Mouse (Mus musculus) kidney, embryonic 15.5 days (tissue): ENCODE data around the gene Tmem102. TPM values are rescaled to one million over a fixed set of nuclear protein-coding genes. Genes with fewer than 3 reads are reported as not detected.

Experiments
- ATAC-seq: fragments of 200-750 bp; cut with Nextera tagmentation; replicated peaks from 2 replicates; pipeline ENCODE4 v1.8.0; 2017; ENCODE audit warnings: moderate TSS enrichment; ENCODE audit not compliant: low FRiP score
- H3K27ac ChIP-seq: fragments of 300-500 bp; sonication (generic); 2 replicates; pipeline ENCODE4 v1.5.1; 2015; ENCODE audit warnings: mild to moderate bottlenecking, inconsistent platforms
- H3K27me3 ChIP-seq: fragments of 300-500 bp; sonication (generic); 2 replicates; pipeline ENCODE4 v1.6.1; 2015; ENCODE audit warnings: inconsistent platforms
- H3K36me3 ChIP-seq: fragments of 300-500 bp; sonication (generic); 2 replicates; pipeline ENCODE4 v1.6.1; 2015; ENCODE audit warnings: inconsistent platforms
- H3K4me1 ChIP-seq: fragments of 300-500 bp; sonication (generic); 2 replicates; pipeline ENCODE4 v1.6.1; 2015; ENCODE audit warnings: inconsistent platforms
- H3K4me2 ChIP-seq: fragments of 300-500 bp; sonication (generic); 2 replicates; pipeline ENCODE4 v1.6.1; 2015; ENCODE audit warnings: moderate library complexity, mild to moderate bottlenecking, inconsistent platforms
- H3K4me3 ChIP-seq: fragments of 300-500 bp; sonication (generic); replicated peaks from 2 replicates; pipeline ENCODE4 v1.5.1; 2015; ENCODE audit warnings: mild to moderate bottlenecking, inconsistent platforms
- H3K9ac ChIP-seq: fragments of 300-500 bp; sonication (generic); 2 replicates; pipeline ENCODE4 v1.6.1; 2015; ENCODE audit warnings: mild to moderate bottlenecking, inconsistent platforms
- H3K9me3 ChIP-seq: fragments of 300-500 bp; sonication (generic); replicated peaks from 2 replicates; pipeline ENCODE4 v1.6.1; 2016; ENCODE audit warnings: inconsistent platforms
- WGBS: fragments of 180-500 bp; shearing (Covaris S2); methylation state at CpG from one replicate; pipeline ENCODE4 v1.1.7; 2015; ENCODE audit warnings: mixed read lengths; 5-methylcytosine and 5-hydroxymethylcytosine counted together
- polyA plus RNA-seq: library from polyadenylated mRNA; unstranded; fragments of >200 nt; fragmentation: Nextera tagmentation; extraction: Ambion mirVana; gene quantifications from 2 replicates; pipeline ENCODE4 v1.2.1, GENCODE M21; 2015

Gene Tmem102
- 8.3 TPM in 2 replicates for polyA plus RNA-seq

DNA sequence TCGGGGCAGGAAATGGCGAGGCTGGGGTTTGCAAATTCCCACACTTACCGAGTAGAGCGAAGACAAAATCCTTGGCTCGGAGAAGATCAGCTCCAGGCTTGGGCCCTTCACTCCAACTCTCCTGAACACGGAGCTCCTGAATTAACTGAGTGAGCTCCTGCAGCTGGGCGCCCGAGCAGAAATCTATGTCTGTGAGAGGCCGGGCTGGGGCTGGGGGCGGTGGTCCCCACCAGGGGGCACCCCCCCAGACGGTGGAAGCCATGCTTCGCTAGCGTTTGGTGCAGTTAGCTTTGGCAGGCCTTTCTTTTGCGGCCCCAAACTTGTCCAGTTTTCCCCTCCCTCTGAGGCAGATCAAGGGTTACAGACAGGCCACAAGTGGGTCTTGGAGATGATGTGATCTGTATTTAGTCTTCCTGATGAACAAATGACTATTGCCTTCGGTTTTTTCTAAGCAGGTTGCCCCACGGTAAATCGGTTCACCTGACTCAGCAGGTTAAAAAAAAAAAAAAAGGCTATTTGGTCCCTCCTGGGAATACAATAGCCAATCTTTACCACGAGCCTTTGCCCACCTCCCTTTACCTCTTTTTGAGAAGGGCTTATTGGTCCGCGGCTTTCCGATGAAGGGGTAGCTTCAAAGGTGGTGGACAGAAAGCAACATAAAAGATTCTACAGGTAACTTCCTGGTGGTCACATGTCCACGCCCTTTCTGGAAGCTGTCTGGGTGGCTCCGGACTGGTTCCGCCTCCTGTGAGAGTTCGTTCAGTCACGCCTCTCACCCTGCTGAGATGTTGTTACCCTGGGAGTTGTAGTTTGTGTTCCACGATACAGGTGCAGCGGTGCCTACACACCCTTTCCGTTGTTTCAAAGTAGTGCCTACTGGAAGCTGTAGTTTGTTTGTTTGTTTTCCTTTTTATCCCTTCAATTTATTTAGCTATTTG is at the start of gene Tmem102:
TSS of gene Tmem102 (minus strand) at position 653 of the 938 bp plus-strand sequence.
- Histone ChIP-seq H3K27me3 (peaks cover 47% of the 10 kb centered on the region), H3K9me3 (no peaks in the 10 kb centered on the region), H3K4me2 (peak within 1 kb of the TSS; percentile 93), H3K4me3 (peak within 1 kb of the TSS; percentile 61), H3K9ac (peak within 1 kb of the TSS; percentile 46), H3K4me1 (peaks cover 49% of the 10 kb centered on the region), H3K27ac (no peak within 1 kb of the TSS), H3K36me3 (no peaks in the 10 kb centered on the region)
- WGBS = 6% methylated on average over 29 of the region's 29 CpGs
- ATAC-seq = no peak

DNA sequence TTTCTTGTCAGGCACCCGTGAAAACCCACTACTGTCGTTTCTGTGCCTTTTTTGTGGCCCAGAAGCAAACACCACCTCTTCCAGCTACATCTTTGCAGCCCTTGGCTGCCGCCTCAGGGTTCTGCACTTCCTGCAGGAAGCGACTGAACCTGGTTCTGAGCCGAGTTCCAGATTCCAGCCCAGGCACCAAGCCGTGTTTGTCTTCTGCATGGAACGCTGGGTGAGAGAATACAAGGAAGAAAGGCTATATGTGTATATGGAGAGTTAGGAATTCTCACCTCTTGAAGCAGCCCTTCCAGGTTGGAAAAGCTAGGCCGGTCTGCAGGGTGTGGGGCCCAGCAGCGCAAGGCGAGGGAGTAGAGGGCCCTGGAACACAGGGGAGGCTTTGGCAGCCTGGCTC is 49.3 kb upstream of the Tmem102 start:
- 82% methylated on average over 10 of the region's 10 CpGs for WGBS
- Histone ChIP-seq H3K4me1 (peaks cover 28% of the 10 kb centered on the region), H3K9me3 (no peaks in the 10 kb centered on the region), H3K36me3 (peaks cover 31% of the 10 kb centered on the region), H3K27ac (no peak overlapping the region), H3K9ac (no peak overlapping the region), H3K4me3 (no peak overlapping the region), H3K27me3 (peaks cover 20% of the 10 kb centered on the region), H3K4me2 (no peak overlapping the region)
- no peak for ATAC-seq

DNA sequence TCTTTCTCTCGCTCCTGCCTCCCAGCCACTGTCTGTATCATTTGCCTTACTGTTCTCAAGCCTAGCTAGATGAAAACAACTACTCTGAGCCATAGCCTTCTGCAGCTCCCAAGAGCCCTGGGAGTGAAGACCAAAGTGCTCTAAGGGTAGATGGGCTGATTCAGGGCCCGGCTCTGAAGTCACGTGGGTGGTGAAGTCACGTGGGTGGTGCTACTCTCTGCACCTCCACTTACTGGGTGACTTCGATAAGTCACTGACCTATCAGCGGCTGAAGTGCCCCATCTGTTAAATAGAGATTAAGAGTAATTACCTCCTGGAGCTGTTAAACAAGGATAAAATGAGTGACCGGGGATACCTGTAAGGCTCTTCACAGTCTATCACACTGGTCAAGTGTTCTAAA is 48.6 kb upstream of the Tmem102 start:
- peaks cover 38% of the 10 kb centered on the region for H3K36me3 ChIP-seq
- H3K27me3 ChIP-seq = peaks cover 13% of the 10 kb centered on the region
- ATAC-seq = 0 out of 2 replicates have a peak, but pooled peaks have one; percentile 42
- no peak overlapping the region for H3K4me2 ChIP-seq
- peaks cover 27% of the 10 kb centered on the region for H3K4me1 ChIP-seq
- H3K9me3 ChIP-seq = no peaks in the 10 kb centered on the region
- H3K27ac ChIP-seq = 0 out of 2 replicates have a peak overlapping the region, but pooled peaks have one; percentile 18
- H3K4me3 ChIP-seq = no peak overlapping the region
- whole genome bisulfite sequencing = 62% methylated on average over 7 of the region's 7 CpGs
- no peak overlapping the region for H3K9ac ChIP-seq

GRCm38 (mm10) chr11:69850754-69851153 is 45.3 kb upstream of the Tmem102 start:
- no peak overlapping the region for H3K9ac ChIP-seq
- H3K27me3 ChIP-seq = no peaks in the 10 kb centered on the region
- H3K9me3 ChIP-seq = no peaks in the 10 kb centered on the region
- H3K4me3 ChIP-seq = no peak overlapping the region
- no peak overlapping the region for H3K4me2 ChIP-seq
- no peak overlapping the region for H3K27ac ChIP-seq
- no peak for ATAC-seq
- H3K4me1 ChIP-seq = peaks cover 42% of the 10 kb centered on the region
- WGBS = 76% methylated on average over 8 of the region's 8 CpGs
- H3K36me3 ChIP-seq = peaks cover 52% of the 10 kb centered on the region

DNA sequence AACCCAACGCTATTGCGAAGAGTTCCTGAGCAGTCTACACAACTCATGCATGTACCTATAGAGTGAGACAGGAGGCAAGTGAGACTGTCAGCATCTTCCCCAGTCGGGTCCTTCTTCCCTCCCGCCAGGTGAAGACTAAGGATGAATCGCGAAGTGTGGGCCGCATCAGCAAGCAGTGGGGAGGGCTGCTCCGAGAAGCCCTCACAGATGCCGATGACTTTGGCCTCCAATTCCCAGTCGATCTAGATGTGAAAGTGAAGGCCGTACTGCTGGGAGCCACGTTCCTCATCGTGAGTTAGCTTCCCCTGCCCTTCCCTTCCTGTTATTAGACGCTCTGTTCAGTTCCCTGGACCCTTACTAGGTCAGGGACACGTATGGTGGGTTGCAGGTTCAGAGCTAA is 44.5 kb upstream of the Tmem102 start:
- ATAC-seq = no peak
- Histone ChIP-seq H3K4me1 (peaks cover 41% of the 10 kb centered on the region), H3K36me3 (peaks cover 52% of the 10 kb centered on the region), H3K4me3 (no peak overlapping the region), H3K27me3 (no peaks in the 10 kb centered on the region), H3K9ac (no peak overlapping the region), H3K27ac (no peak overlapping the region), H3K4me2 (no peak overlapping the region), H3K9me3 (no peaks in the 10 kb centered on the region)
- 92% methylated on average over 15 of the region's 15 CpGs for WGBS

DNA sequence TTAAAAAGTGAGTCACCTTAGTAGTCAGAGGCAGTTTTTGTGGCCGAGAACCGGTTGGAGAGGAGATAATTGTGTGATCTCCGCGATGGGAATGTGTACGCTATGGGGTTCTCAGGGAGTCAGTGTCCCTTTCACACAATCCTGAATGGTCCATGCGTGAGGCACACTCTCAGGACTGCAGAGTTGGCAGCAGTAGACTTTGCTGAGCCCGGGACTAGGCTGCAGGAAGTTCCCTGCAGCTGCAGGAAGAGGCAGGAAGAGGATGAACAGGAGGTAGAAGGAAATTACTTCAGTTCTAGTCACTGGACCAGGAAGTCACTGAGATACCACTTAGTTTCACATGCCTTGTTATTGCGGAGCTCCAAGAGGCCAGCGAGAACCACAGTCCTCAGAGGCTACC is 43.7 kb upstream of the Tmem102 start:
- no peak for ATAC-seq
- Histone ChIP-seq H3K4me1 (peaks cover 37% of the 10 kb centered on the region), H3K4me3 (no peak overlapping the region), H3K27me3 (no peaks in the 10 kb centered on the region), H3K9me3 (no peaks in the 10 kb centered on the region), H3K9ac (no peak overlapping the region), H3K4me2 (no peak overlapping the region), H3K36me3 (peaks cover 52% of the 10 kb centered on the region), H3K27ac (peak overlapping the region; percentile 56; the same call in 1 of the 2 replicates)
- WGBS = 89% methylated on average over 9 of the region's 9 CpGs

DNA sequence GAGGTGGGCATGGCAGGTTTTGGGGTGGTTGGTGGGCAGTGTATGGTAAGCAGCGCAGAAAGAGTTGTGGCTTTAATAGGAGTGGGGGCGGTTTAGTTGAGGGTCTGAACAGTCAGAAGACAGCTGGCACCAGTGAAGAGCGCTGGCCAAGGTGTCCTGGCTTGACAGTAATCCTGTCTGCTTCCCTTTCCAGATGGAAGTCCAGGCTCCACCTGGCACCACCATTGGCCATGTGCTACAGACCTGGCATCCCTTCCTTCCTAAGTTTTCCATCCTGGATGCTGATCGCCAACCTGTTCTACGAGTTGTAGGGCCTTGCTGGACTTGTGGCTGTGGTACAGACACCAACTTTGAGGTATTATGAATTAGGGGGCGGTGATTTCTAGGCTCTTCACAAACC is 42.6 kb upstream of the Tmem102 start:
- H3K36me3 ChIP-seq = peaks cover 52% of the 10 kb centered on the region
- no peak overlapping the region for H3K9ac ChIP-seq
- no peak overlapping the region for H3K27ac ChIP-seq
- H3K4me1 ChIP-seq = peaks cover 32% of the 10 kb centered on the region
- H3K9me3 ChIP-seq = no peaks in the 10 kb centered on the region
- H3K4me2 ChIP-seq = peak overlapping the region; percentile 88; the same call in 1 of the 2 replicates
- 94% methylated on average over 6 of the region's 6 CpGs for WGBS
- no peak for ATAC-seq
- H3K4me3 ChIP-seq = peak overlapping the region; percentile 78; the same call in 1 of the 2 replicates
- H3K27me3 ChIP-seq = no peaks in the 10 kb centered on the region

DNA sequence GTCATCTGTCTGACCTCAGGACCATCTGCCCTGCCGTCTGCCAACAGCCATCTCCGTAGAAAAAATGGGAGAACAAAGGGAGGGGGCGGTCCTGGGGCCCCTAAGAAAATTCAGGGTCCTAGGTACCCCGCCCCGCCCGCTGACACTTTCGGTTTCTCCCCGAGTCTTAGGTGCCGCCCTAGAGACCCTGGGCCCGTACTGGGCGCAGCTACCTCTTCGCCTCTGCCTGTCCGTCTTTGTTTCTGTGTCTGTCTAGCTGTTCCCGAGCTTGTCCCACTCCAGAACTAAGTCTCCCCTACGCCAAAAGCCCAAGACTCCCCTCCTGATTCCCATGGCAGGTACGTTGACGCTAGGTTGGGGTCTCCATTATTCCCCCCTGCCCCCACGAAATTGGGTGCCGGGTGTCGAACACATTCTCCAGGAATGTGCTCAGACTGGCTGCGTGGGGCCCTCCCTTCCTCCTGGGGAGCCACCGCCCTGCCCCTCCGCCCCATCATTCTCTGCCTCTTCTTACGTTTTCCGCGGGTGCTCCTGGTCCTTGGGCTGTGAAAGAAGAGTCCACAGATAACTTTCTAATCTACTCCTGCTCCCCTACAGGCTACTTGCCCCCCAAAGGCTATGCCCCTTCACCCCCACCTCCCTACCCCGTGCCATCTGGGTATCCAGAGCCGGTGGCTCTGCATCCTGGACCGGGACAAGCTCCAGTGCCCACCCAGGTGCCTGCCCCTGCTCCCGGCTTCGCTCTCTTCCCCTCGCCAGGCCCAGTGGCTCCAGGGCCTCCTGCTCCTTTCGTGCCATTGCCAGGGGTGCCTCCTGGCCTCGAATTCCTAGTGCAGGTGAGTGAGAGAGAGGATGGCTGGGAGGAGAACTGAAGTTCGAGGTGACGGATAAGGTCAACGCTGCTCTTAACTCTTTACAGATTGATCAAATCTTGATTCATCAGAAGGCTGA is 41.6 kb upstream of the Tmem102 start:
- peak overlapping the region; percentile 99 for H3K27ac ChIP-seq
- H3K27me3 ChIP-seq = no peaks in the 10 kb centered on the region
- H3K4me3 ChIP-seq = peak overlapping the region; percentile 78
- ATAC-seq = peak; percentile 70
- H3K4me1 ChIP-seq = peaks cover 30% of the 10 kb centered on the region
- H3K4me2 ChIP-seq = peak overlapping the region; percentile 88
- H3K36me3 ChIP-seq = peaks cover 44% of the 10 kb centered on the region
- no peaks in the 10 kb centered on the region for H3K9me3 ChIP-seq
- H3K9ac ChIP-seq = peak overlapping the region; percentile 83
- WGBS = 9% methylated on average over 37 of the region's 37 CpGs

DNA sequence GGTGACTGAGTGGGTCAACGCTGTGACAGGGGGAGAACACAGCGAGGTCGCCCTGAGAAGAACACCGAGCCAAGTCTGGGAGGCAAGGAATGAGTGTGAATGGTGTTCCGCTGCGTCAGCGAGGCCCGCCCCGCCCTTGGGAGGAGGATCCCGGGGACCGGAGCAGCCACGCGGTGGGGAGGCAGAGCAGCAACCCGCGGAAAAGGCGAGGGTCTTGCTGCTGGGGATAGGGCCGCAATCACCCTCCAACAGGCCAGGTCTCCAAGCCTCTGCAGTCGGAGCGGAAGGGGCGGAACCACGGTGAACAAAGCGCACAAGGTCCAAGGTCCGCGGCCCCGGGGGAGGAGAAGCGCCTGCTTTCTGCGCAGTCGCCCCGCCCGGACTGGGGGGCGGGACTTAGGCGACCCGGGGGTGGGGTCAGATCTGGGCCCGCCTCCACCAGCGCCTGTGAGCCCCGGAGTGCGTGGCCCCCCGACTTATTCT is 40.8 kb upstream of the Tmem102 start, which contains the start of gene Plscr3:
TSS of gene Plscr3 (plus strand) at position 179 of the 483 bp plus-strand sequence.
- peak within 1 kb of the TSS; percentile 78 for H3K4me3 ChIP-seq
- H3K4me1 ChIP-seq = peaks cover 30% of the 10 kb centered on the region
- 1% methylated on average over 38 of the region's 38 CpGs for WGBS
- peak within 1 kb of the TSS; percentile 88 for H3K4me2 ChIP-seq
- H3K27ac ChIP-seq = peak within 1 kb of the TSS; percentile 99
- ATAC-seq = peak; percentile 92
- no peaks in the 10 kb centered on the region for H3K9me3 ChIP-seq
- H3K27me3 ChIP-seq = no peaks in the 10 kb centered on the region
- peak within 1 kb of the TSS; percentile 83 for H3K9ac ChIP-seq
- peaks cover 36% of the 10 kb centered on the region for H3K36me3 ChIP-seq

- WGBS = 2% methylated on average over 7 of the region's 7 CpGs
- peaks cover 17% of the 10 kb centered on the region for H3K27me3 ChIP-seq
Measured at GRCm38 (mm10) chr11:69838714-69839104, 33.3 kb upstream of the Tmem102 start.

DNA sequence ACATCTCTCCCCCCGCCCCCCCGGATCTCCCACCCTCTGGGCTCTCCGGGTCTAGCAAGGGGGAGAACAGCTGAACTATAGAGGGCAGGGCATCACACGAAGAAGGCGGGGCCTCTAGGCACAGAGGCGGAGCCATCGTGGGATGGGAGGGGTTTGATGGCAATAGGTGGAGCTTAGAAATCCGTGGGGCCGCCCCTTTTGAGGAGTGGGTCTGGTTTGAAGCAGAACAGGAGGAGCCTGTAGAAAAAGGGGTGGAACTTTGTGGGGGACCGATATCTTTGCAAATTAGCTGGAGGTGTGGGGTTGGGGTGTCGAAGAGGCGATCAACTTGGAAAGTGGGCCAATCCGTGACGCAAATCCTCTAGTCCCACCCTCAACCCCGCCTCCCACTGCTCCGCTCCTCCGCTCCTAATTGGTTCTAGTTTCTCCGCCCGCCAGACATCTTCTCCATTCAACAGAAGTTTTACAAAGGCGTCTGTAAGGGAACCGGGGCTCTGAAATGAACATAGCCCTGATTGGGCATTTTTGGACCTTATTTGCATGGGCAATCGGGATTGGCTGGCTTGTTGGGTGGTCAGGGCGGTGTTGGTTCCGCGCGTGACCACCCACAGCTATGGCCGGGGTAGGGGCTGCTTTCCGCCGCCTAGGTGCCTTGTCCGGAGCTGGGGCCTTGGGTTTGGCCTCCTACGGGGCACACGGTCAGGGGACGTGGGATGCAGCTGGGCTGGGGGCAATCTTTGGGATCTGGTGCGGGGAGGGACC is 32.7 kb upstream of the Tmem102 start, which contains the start of gene Tmem256:
TSS of gene Tmem256 (plus strand) at position 563 of the 762 bp plus-strand sequence.
- Histone ChIP-seq H3K36me3 (0 out of 2 replicates have a peak, but pooled peaks cover 9% of the 10 kb centered on the region), H3K27ac (peak within 1 kb of the TSS; percentile 90), H3K4me1 (peaks cover 48% of the 10 kb centered on the region), H3K9ac (peak within 1 kb of the TSS; percentile 77), H3K9me3 (no peaks in the 10 kb centered on the region), H3K4me3 (peak within 1 kb of the TSS; percentile 74), H3K4me2 (peak within 1 kb of the TSS; percentile 97), H3K27me3 (peaks cover 18% of the 10 kb centered on the region)
- ATAC-seq = peak; percentile 93
- WGBS = under 1% methylated on average over 34 of the region's 34 CpGs

More at GRCm38 (mm10) chr11:69838714-69839104, 33.3 kb upstream of the Tmem102 start:
- Histone ChIP-seq H3K36me3 (0 out of 2 replicates have a peak, but pooled peaks cover 7% of the 10 kb centered on the region), H3K9ac (peak overlapping the region; percentile 61), H3K4me3 (peak overlapping the region; percentile 74), H3K27ac (peak overlapping the region; percentile 90), H3K9me3 (no peaks in the 10 kb centered on the region), H3K4me2 (peak overlapping the region; percentile 97), H3K4me1 (peaks cover 46% of the 10 kb centered on the region)
- ATAC-seq = no peak
